ENCODE assay signal across 8 mouse cellular contexts in genomic region chr2:92391703-92392317, GRCm38 (mm10). TPM values are rescaled to one million over a fixed set of nuclear protein-coding genes. Genes with fewer than 3 reads are reported as not detected.
A peak's percentile ranks its signal among the peaks of the same experiment; 100 is the strongest.
DNase-seq lines count a peak whose midpoint lies in the region; ATAC-seq and TF ChIP-seq lines count a peak whose summit lies in the region.

No protein-coding gene starts in this region.

- H3K4me2 ChIP-seq in hindbrain, embryonic 12.5 days (replicated peaks) = peak overlapping the region; percentile 67
- H3K4me2 ChIP-seq in midbrain, embryonic 13.5 days (replicated peaks) = peak overlapping the region; percentile 79

- no peaks in the 10 kb centered on the region for H3K9me3 ChIP-seq in hindbrain, embryonic 12.5 days (replicated peaks)
- H3K9me3 ChIP-seq in midbrain, embryonic 13.5 days = no peaks in the 10 kb centered on the region

- no peaks in the 10 kb centered on the region for H3K27me3 ChIP-seq in kidney, adult 2 months (replicated peaks; ENCODE audit: control insufficient read depth, insufficient read depth, low read length)
- no peaks in the 10 kb centered on the region for H3K27me3 ChIP-seq in hindbrain, embryonic 12.5 days
- no peaks in the 10 kb centered on the region for H3K27me3 ChIP-seq in midbrain, embryonic 13.5 days

- H3K9ac ChIP-seq in hindbrain, embryonic 12.5 days = peak overlapping the region; percentile 71
- H3K9ac ChIP-seq in midbrain, embryonic 13.5 days (replicated peaks) = peak overlapping the region; percentile 73

- no peak for TF ChIP-seq POLR2A in kidney, adult 2 months (IDR thresholded peaks at IDR 0.05; ENCODE audit: low read depth, low read length)
- TF ChIP-seq POLR2A in cortical plate, adult 2 months (IDR thresholded peaks at IDR 0.05; ENCODE audit: extremely low read depth, insufficient read depth, low read length) = no peak

- 32% methylated on average over 11 of the region's 11 CpGs for WGBS in kidney, adult 2 months
- WGBS in hindbrain, embryonic 12.5 days = 19% methylated on average over 11 of the region's 11 CpGs
- WGBS in midbrain, embryonic 13.5 days = 22% methylated on average over 11 of the region's 11 CpGs

- peak overlapping the region; percentile 34; the same call in 1 of the 2 replicates for H3K4me3 ChIP-seq in kidney, adult 2 months (ENCODE audit: insufficient read depth, low read depth, low read length)
- H3K4me3 ChIP-seq in cortical plate, adult 2 months (ENCODE audit: insufficient read depth, low read length) = peak overlapping the region; percentile 37
- H3K4me3 ChIP-seq in hindbrain, embryonic 12.5 days = peak overlapping the region; percentile 35
- peak overlapping the region; percentile 41 for H3K4me3 ChIP-seq in midbrain, embryonic 13.5 days (replicated peaks)

- H3K27ac ChIP-seq in kidney, adult 2 months (ENCODE audit: insufficient read depth, low read depth, low read length) = no peak overlapping the region
- peak overlapping the region; percentile 89 for H3K27ac ChIP-seq in cortical plate, adult 2 months (ENCODE audit: insufficient read depth, low read length)
- H3K27ac ChIP-seq in hindbrain, embryonic 12.5 days = peak overlapping the region; percentile 94
- H3K27ac ChIP-seq in midbrain, embryonic 13.5 days = peak overlapping the region; percentile 95

- peak; percentile 0; the same call in 1 of the 2 replicates for ATAC-seq in hindbrain, embryonic 12.5 days (ENCODE audit: low FRiP score)
- ATAC-seq in midbrain, embryonic 13.5 days = 0 out of 2 replicates have a peak, but pooled peaks have one; percentile 4

- no peak for DNase-seq in kidney, adult 2 months
- no peak for DNase-seq in kidney, postnatal 36 days
- no peak for DNase-seq in layer of hippocampus, adult 18-20 months (ENCODE audit: low spot score in 2 of 2)
- DNase-seq in kidney, postnatal 14 days = no peak
- DNase-seq in spleen, postnatal 10 days (ENCODE audit: low spot score in 2 of 2) = no peak

- H3K4me1 ChIP-seq in kidney, adult 2 months (ENCODE audit: control insufficient read depth, insufficient read depth, low read length) = no peaks in the 10 kb centered on the region; the same call in 1 of the 2 replicates
- peaks cover 18% of the 10 kb centered on the region for H3K4me1 ChIP-seq in cortical plate, adult 2 months (ENCODE audit: control insufficient read depth, insufficient read depth, low read length)
- peaks cover 59% of the 10 kb centered on the region for H3K4me1 ChIP-seq in hindbrain, embryonic 12.5 days
- H3K4me1 ChIP-seq in midbrain, embryonic 13.5 days (replicated peaks) = peaks cover 65% of the 10 kb centered on the region

- TF ChIP-seq CTCF in kidney, adult 2 months (conservative IDR thresholded peaks at IDR 0.05; ENCODE audit: insufficient read depth, insufficient read length, low read depth, low read length) = no peak
- TF ChIP-seq CTCF in cortical plate, adult 2 months (IDR thresholded peaks at IDR 0.05; ENCODE audit: extremely low read depth, insufficient read depth, low read length) = no peak

- no peaks in the 10 kb centered on the region for H3K36me3 ChIP-seq in kidney, adult 2 months (ENCODE audit: control insufficient read depth, insufficient read depth, low read length)
- peaks cover 10% of the 10 kb centered on the region for H3K36me3 ChIP-seq in hindbrain, embryonic 12.5 days
- peaks cover 10% of the 10 kb centered on the region for H3K36me3 ChIP-seq in midbrain, embryonic 13.5 days

RNA-seq across cellular contexts. Expression of gene Mapk8ip1, which starts 9.3 kb away (rescaled TPM):
- 41.5 and 49.3 TPM in 2 replicates for polyA plus RNA-seq in kidney, adult 2 months (2012; rRNA removed)
- 320 and 321 TPM in 2 replicates for polyA plus RNA-seq in cortical plate, adult 2 months (2012; rRNA removed)
- 112 and 115 TPM in 2 replicates for polyA plus RNA-seq in hindbrain, embryonic 12.5 days (2016; fragmentation: Nextera tagmentation; extraction: Ambion mirVana)
- 86.9 and 111 TPM in 2 replicates for polyA plus RNA-seq in midbrain, embryonic 13.5 days (2015; fragmentation: Nextera tagmentation; extraction: Ambion mirVana)
- total RNA-seq in layer of hippocampus, adult 18-20 months (2021) = 100 to 1,000 TPM; 350 to 365 TPM

RNA-seq across cellular contexts. Expression of gene 1700029I15Rik, which starts 9.5 kb away (rescaled TPM):
- 4.3 and 5.3 TPM in 2 replicates for polyA plus RNA-seq in kidney, adult 2 months (2012; rRNA removed)
- polyA plus RNA-seq in cortical plate, adult 2 months (2012; rRNA removed) = 4.2 and 4.4 TPM in 2 replicates
- polyA plus RNA-seq in hindbrain, embryonic 12.5 days (2016; fragmentation: Nextera tagmentation; extraction: Ambion mirVana) = 7.6 and 8.1 TPM in 2 replicates
- polyA plus RNA-seq in midbrain, embryonic 13.5 days (2015; fragmentation: Nextera tagmentation; extraction: Ambion mirVana) = 8.0 and 8.9 TPM in 2 replicates
- 1 to 10 TPM; 3.7 to 6.2 TPM for total RNA-seq in layer of hippocampus, adult 18-20 months (2021)

RNA-seq across cellular contexts. Expression of gene Large2, which starts 17.1 kb away (rescaled TPM):
- 54.1 and 70.7 TPM in 2 replicates for polyA plus RNA-seq in kidney, adult 2 months (2012; rRNA removed)
- 0.31 and 0.59 TPM in 2 replicates for polyA plus RNA-seq in cortical plate, adult 2 months (2012; rRNA removed)
- 5.4 and 7.0 TPM in 2 replicates for polyA plus RNA-seq in hindbrain, embryonic 12.5 days (2016; fragmentation: Nextera tagmentation; extraction: Ambion mirVana)
- polyA plus RNA-seq in midbrain, embryonic 13.5 days (2015; fragmentation: Nextera tagmentation; extraction: Ambion mirVana) = 1.5 and 2.5 TPM in 2 replicates
- total RNA-seq in layer of hippocampus, adult 18-20 months (2021) = under 1 TPM; 0.20 to 0.86 TPM

RNA-seq across cellular contexts. Expression of gene Pex16, which starts 17.3 kb away (rescaled TPM):
- 81.9 and 92.5 TPM in 2 replicates for polyA plus RNA-seq in kidney, adult 2 months (2012; rRNA removed)
- 45.5 and 50.3 TPM in 2 replicates for polyA plus RNA-seq in cortical plate, adult 2 months (2012; rRNA removed)
- polyA plus RNA-seq in hindbrain, embryonic 12.5 days (2016; fragmentation: Nextera tagmentation; extraction: Ambion mirVana) = 23.1 and 25.0 TPM in 2 replicates
- polyA plus RNA-seq in midbrain, embryonic 13.5 days (2015; fragmentation: Nextera tagmentation; extraction: Ambion mirVana) = 32.8 and 36.0 TPM in 2 replicates
- 10 to 100 TPM; 31.7 to 32.8 TPM for total RNA-seq in layer of hippocampus, adult 18-20 months (2021)

RNA-seq across cellular contexts. Expression of gene Cry2, which starts 42.0 kb away (rescaled TPM):
- 13.5 and 15.3 TPM in 2 replicates for polyA plus RNA-seq in kidney, adult 2 months (2012; rRNA removed)
- 99.9 and 108 TPM in 2 replicates for polyA plus RNA-seq in cortical plate, adult 2 months (2012; rRNA removed)
- 38.1 and 39.9 TPM in 2 replicates for polyA plus RNA-seq in hindbrain, embryonic 12.5 days (2016; fragmentation: Nextera tagmentation; extraction: Ambion mirVana)
- 35.8 and 36.2 TPM in 2 replicates for polyA plus RNA-seq in midbrain, embryonic 13.5 days (2015; fragmentation: Nextera tagmentation; extraction: Ambion mirVana)
- total RNA-seq in layer of hippocampus, adult 18-20 months (2021) = 100 to 1,000 TPM in 1 of 2 experiments, 10 to 100 TPM in 1; 99.0 to 111 TPM
